Mouse (Mus musculus): Measurements from ENCODE around the gene Gm28374.
"Not testable (repeated sequence)": the region's sequence is repeated elsewhere in the genome, so short reads cannot be mapped to it uniquely, and the experiment has no call there.

The Gm28374 gene

GRCm38 (mm10) chr19:6082156-6082555 is at the start of gene Gm28374:
Gm28374 (minus strand) TSS chr19:6082256.
- no peak for DNase-seq

- not testable (repeated sequence) for DNase-seq
Observed at GRCm38 (mm10) chr19:6130414-6131128, 48.5 kb upstream of the Gm28374 start.

- DNase-seq: peak; percentile 97
Observed at GRCm38 (mm10) chr19:6127760-6128341, 45.8 kb upstream of the Gm28374 start, which contains the start of gene Snx15. Snx15 (minus strand) TSS chr19:6128304.

GRCm38 (mm10) chr19:6126789-6127580 is 44.9 kb upstream of the Gm28374 start:
- DNase-seq: no peak

GRCm38 (mm10) chr19:6126289-6126688 is 44.2 kb upstream of the Gm28374 start:
- peak; percentile 78 to 81 for DNase-seq

GRCm38 (mm10) chr19:6124898-6125297 is 42.8 kb upstream of the Gm28374 start:
- DNase-seq: no peak

GRCm38 (mm10) chr19:6123330-6123729 is 41.3 kb upstream of the Gm28374 start:
- DNase-seq: no peak

- no peak for DNase-seq
Observed at GRCm38 (mm10) chr19:6121761-6122160, 39.7 kb upstream of the Gm28374 start.

GRCm38 (mm10) chr19:6118677-6119185 is 36.7 kb upstream of the Gm28374 start:
- no peak for DNase-seq

- DNase-seq: peak; percentile 87 to 89
Observed at GRCm38 (mm10) chr19:6117986-6118676, 36.1 kb upstream of the Gm28374 start, which contains the start of gene Sac3d1. Sac3d1 (minus strand) TSS chr19:6118650.

- no peak for DNase-seq
Observed at GRCm38 (mm10) chr19:6117346-6117985, 35.4 kb upstream of the Gm28374 start.

GRCm38 (mm10) chr19:6116113-6116850 is 34.2 kb upstream of the Gm28374 start:
- DNase-seq: no peak

GRCm38 (mm10) chr19:6113116-6113515 is 31.1 kb upstream of the Gm28374 start:
- no peak for DNase-seq

GRCm38 (mm10) chr19:6105586-6105985 is 23.5 kb upstream of the Gm28374 start, which contains the start of gene Naaladl1:
Naaladl1 (plus strand) TSS chr19:6105782.
- no peak for DNase-seq

GRCm38 (mm10) chr19:6104476-6104875 is 22.4 kb upstream of the Gm28374 start:
- no peak for DNase-seq

GRCm38 (mm10) chr19:6102169-6102853 is 20.3 kb upstream of the Gm28374 start:
- DNase-seq: no peak

- no peak for DNase-seq
Observed at GRCm38 (mm10) chr19:6101186-6101585, 19.1 kb upstream of the Gm28374 start.

- no peak for DNase-seq
Observed at GRCm38 (mm10) chr19:6097847-6098246, 15.8 kb upstream of the Gm28374 start.

- no peak for DNase-seq
Observed at GRCm38 (mm10) chr19:6094119-6094518, 12.1 kb upstream of the Gm28374 start, which contains the start of gene AC131692.1. AC131692.1 (plus strand) TSS chr19:6094419.

GRCm38 (mm10) chr19:6088841-6089240 is 6.8 kb upstream of the Gm28374 start:
- no peak for DNase-seq

All from B cell, adult 2 months (primary cell).